Mouse (Mus musculus): Measurements from ENCODE around the gene Ctnnbl1. TPM values are rescaled to one million over a fixed set of nuclear protein-coding genes. Genes with fewer than 3 reads are reported as not detected.

Gene Ctnnbl1
- polyA plus RNA-seq, 1 experiment from 2014 or later = 96.0 TPM

DNA sequence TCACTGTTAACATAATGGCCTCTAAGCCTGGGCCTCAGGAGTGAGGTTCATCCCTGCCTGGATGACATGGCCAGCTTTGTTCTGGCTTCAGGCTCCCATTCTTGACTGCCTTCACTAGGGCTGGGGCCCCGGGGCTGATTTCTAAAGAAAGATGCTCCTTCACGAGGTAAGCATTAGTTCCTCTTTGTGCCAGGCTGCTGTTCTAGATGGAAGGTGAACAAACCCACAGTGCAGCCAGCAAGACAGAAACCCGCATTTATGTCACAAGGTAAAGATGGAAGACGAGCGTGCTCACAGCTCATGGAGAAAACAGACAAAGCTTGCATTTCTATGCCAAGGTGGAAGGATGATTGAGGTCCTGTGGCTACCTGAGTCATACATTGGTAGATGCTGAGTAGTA, 108.6 kb downstream of the Ctnnbl1 start:
- no peak overlapping the region for H3K27ac ChIP-seq (replicated peaks)
- H3K4me1 ChIP-seq = peaks cover 10% of the 10 kb centered on the region
- no peaks in the 10 kb centered on the region for H3K27me3 ChIP-seq (ENCODE audit: low read depth, poor library complexity, severe bottlenecking)
- no peaks in the 10 kb centered on the region for H3K36me3 ChIP-seq
- H3K4me3 ChIP-seq = no peak overlapping the region
- 89% methylated on average over 5 of the region's 5 CpGs for WGBS
- no peak for DNase-seq (ENCODE audit: low spot score)
- H3K9me3 ChIP-seq (replicated peaks) = no peaks in the 10 kb centered on the region

DNA sequence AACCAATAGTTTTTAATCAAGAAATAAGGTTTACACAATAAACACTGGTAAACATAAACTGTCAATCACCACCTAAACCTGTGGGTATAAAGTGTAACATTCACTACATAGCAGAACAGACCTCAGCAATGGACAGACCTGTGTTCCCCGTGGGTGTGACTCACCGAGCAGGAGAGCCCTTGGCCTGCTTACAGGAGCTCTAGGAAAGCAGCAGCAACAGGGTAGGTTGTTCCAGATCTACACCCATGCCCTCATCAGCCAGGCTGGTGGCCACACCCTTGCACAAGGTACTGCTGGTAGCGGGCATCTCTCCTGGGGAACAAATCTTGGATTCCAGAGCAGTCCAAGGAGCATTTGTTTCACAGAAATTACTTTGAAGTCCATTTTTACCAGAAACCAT, 115.9 kb downstream of the Ctnnbl1 start:
- Histone ChIP-seq H3K27ac (replicated peaks) (no peak overlapping the region), H3K4me3 (no peak overlapping the region), H3K36me3 (no peaks in the 10 kb centered on the region), H3K27me3 (ENCODE audit: low read depth, poor library complexity, severe bottlenecking) (no peaks in the 10 kb centered on the region), H3K9me3 (replicated peaks) (no peaks in the 10 kb centered on the region), H3K4me1 (peaks cover 6% of the 10 kb centered on the region; the same call in 1 of the 2 replicates)
- no peak for DNase-seq (ENCODE audit: low spot score)
- WGBS = 86% methylated on average over 3 of the region's 3 CpGs

DNA sequence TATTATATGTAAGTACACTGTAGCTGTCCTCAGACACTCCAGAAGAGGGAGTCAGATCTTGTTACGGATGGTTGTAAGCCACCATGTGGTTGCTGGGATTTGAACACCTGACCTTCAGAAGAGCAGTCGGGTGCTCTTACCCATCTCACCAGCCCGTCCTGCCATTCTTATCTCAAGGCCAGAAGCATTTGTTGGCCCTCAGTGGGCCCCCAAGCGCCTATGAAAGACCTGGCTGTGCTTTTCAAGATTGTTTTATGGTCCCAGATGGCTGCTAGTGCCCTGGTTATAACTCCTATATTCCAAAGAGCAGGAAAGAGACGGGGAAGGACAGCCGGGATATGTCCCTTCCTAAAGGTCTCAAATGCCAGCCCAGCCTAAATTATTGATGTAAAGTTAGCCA, 118.6 kb downstream of the Ctnnbl1 start:
- Histone ChIP-seq H3K27me3 (ENCODE audit: low read depth, poor library complexity, severe bottlenecking) (no peaks in the 10 kb centered on the region), H3K27ac (replicated peaks) (no peak overlapping the region)
- WGBS = 90% methylated on average over 6 of the region's 6 CpGs

DNA sequence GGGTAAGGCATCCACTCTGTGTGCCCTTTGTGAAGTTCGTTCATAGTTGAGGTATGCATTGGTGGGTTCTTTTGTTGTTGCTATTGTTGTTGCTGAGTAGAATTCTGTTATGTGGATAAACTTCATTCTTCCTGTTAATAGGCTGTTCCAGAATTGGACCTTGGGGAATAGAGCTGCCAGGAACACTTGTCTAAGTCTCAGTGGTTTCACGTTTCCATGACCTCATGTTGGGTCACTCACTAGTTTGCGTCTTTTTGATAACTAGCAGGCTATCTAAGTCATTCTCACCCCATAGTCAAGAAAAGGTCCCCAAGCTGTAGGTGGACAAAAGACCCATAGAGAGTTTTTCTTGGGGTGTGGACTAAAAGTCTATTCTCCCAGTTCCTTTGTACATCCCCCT, 120.3 kb downstream of the Ctnnbl1 start:
- peaks cover 6% of the 10 kb centered on the region; the same call in 1 of the 2 replicates for H3K4me1 ChIP-seq
- no peak for DNase-seq (ENCODE audit: low spot score)
- 87% methylated on average over 3 of the region's 3 CpGs for WGBS
- no peak overlapping the region for H3K27ac ChIP-seq (replicated peaks)
- no peaks in the 10 kb centered on the region for H3K27me3 ChIP-seq (ENCODE audit: low read depth, poor library complexity, severe bottlenecking)
- no peaks in the 10 kb centered on the region for H3K36me3 ChIP-seq
- no peaks in the 10 kb centered on the region for H3K9me3 ChIP-seq (replicated peaks)
- H3K4me3 ChIP-seq = no peak overlapping the region

More for the DNA sequence above, 118.6 kb downstream of the Ctnnbl1 start:
- DNase-seq (ENCODE audit: low spot score) = no peak
- no peaks in the 10 kb centered on the region for H3K9me3 ChIP-seq (replicated peaks)
- H3K36me3 ChIP-seq = no peaks in the 10 kb centered on the region
- no peak overlapping the region for H3K4me3 ChIP-seq
- H3K4me1 ChIP-seq = peaks cover 6% of the 10 kb centered on the region; the same call in 1 of the 2 replicates

DNA sequence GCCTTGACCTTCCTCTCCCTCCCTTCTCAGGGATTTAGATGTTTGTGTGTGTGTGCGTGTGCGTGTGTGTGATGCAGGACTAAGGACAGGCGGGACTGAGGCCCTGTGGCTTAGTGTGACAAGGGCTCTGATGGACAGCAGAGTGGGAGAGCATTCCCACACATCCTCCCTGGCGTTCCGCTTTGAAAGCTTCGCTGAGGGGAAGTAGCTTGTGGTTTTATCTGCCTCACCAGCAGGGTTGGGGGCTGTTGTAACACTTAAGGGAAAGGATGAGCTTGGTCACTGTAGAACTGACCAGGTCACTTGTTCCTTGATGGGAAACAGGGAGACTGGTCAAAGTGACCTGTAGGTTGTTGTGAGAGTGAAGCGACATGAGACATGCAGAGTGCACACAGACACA, 121.1 kb downstream of the Ctnnbl1 start:
- H3K27me3 ChIP-seq (ENCODE audit: low read depth, poor library complexity, severe bottlenecking) = no peaks in the 10 kb centered on the region
- H3K9me3 ChIP-seq (replicated peaks) = no peaks in the 10 kb centered on the region
- no peak overlapping the region for H3K4me3 ChIP-seq
- DNase-seq (ENCODE audit: low spot score) = no peak
- no peaks in the 10 kb centered on the region for H3K36me3 ChIP-seq
- WGBS = 89% methylated on average over 7 of the region's 7 CpGs
- H3K27ac ChIP-seq (replicated peaks) = no peak overlapping the region
- H3K4me1 ChIP-seq = peaks cover 6% of the 10 kb centered on the region; the same call in 1 of the 2 replicates

DNA sequence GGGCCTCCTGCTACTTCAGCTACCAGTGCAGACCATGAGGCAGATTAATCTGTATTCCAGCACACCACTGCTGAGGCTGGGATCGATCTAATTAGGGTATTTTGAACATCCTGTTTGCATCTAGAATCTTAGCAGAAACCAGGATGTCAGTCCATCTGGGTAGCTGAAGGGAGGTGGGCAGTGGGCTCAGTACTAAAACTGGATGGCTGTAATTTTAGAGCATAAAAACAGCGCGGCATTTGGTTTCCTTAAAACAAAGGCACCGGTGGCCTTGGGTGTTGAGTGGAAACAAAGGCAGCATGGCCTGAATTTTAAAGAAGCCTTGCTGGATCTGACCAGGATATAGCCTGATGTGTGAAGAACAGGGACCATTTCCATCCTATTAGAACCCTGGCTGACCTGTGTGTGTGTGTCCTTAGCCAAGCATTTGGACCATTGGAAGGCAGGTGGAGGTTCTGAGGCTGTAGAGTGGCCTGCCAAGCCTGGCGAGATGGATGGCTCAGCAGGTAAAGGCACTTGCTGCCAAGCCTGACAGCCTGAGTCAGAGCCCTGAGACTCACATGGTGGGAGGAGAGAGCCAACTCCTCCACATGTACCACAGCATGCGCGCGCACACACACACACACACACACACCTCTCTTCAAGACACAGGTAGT, 122.0 kb downstream of the Ctnnbl1 start:
- WGBS = 94% methylated on average over 8 of the region's 8 CpGs
- no peak for DNase-seq (ENCODE audit: low spot score)
- Histone ChIP-seq H3K36me3 (no peaks in the 10 kb centered on the region), H3K4me1 (peaks cover 6% of the 10 kb centered on the region; the same call in 1 of the 2 replicates), H3K9me3 (replicated peaks) (no peaks in the 10 kb centered on the region), H3K4me3 (no peak overlapping the region), H3K27me3 (ENCODE audit: low read depth, poor library complexity, severe bottlenecking) (no peaks in the 10 kb centered on the region), H3K27ac (replicated peaks) (0 out of 2 replicates have a peak overlapping the region, but pooled peaks have one; percentile 38)

DNA sequence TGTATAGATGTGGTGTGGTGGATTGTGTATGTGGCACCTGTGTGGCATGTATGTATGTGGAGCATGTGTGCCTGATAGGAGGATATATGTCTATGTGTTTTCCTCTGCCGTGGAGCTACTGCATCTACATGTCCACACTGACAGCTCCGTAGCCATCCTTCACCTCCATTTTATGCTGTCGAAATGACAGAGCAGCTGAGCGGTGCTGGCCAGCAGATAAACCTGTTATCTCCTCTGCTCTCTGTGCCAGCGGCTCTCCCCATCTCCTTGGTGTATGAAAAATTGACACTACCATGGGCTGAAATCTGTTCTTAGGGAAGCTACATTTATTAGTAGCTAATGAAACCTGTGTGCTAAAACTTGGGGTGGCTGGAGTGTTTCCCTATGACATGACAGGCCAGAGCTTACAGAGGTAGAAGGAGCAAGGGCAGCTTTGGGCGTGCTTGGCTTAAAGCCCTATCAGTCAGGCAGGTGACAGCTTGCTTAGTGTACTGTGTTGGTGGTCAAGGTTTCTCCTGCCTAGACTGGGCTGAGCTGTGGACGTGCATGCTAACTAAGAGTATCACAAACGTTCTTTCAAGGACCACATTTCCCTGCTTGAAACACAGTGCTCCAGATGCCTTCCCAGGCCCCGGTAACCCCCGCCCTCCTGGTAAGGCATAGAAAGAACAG, 124.2 kb downstream of the Ctnnbl1 start:
- 85% methylated on average over 10 of the region's 10 CpGs for WGBS
- H3K4me1 ChIP-seq = peaks cover 3% of the 10 kb centered on the region; the same call in 1 of the 2 replicates
- H3K9me3 ChIP-seq (replicated peaks) = no peaks in the 10 kb centered on the region
- H3K4me3 ChIP-seq = no peak overlapping the region
- no peaks in the 10 kb centered on the region for H3K27me3 ChIP-seq (ENCODE audit: low read depth, poor library complexity, severe bottlenecking)
- DNase-seq (ENCODE audit: low spot score) = no peak
- H3K27ac ChIP-seq (replicated peaks) = no peak overlapping the region
- no peaks in the 10 kb centered on the region for H3K36me3 ChIP-seq

DNA sequence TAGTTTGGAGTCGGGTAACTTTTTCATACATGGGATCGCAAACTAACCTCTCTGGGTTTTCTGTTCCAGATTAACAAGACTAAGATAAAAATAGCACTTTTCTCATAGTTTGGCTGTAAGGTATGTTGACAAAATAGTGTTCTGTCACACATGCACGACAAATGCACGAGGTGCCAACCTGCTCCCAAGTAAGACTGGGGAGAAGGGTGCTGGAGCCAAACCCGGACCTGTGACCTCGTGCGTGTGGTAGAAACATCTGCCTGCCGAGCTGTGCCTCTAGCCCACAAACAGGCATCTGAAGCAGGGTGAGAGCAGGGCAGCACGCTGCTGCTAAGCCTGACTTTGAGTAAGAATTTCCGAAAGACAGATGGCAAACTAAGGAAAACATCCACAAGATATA, 125.1 kb downstream of the Ctnnbl1 start:
- no peaks in the 10 kb centered on the region for H3K27me3 ChIP-seq (ENCODE audit: low read depth, poor library complexity, severe bottlenecking)
- H3K27ac ChIP-seq (replicated peaks) = no peak overlapping the region
- DNase-seq (ENCODE audit: low spot score) = no peak
- H3K9me3 ChIP-seq (replicated peaks) = no peaks in the 10 kb centered on the region
- 91% methylated on average over 10 of the region's 10 CpGs for WGBS
- no peaks in the 10 kb centered on the region for H3K36me3 ChIP-seq
- H3K4me1 ChIP-seq = no peaks in the 10 kb centered on the region
- H3K4me3 ChIP-seq = no peak overlapping the region

DNA sequence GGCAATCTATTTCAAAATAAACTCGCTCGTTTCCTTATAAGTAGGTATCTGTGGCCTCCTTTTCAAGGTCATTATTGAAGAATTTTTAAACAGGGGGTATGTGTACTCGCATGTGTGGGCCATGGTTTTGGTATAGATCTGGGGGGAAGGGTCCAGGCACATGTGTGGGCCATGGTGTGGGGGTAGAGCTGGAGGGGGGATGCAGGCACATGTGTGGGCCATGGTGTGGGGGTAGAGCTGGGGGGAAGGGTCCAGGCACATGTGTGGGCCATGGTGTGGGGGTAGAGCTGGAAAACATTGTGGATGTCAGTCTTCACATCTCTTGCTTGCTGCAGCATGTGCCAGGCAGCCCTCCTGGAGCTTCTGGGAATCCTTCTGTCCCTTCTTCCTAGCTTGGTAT, 129.9 kb downstream of the Ctnnbl1 start:
- Histone ChIP-seq H3K36me3 (peaks cover 13% of the 10 kb centered on the region), H3K27me3 (ENCODE audit: low read depth, poor library complexity, severe bottlenecking) (no peaks in the 10 kb centered on the region), H3K27ac (replicated peaks) (no peak overlapping the region), H3K4me1 (no peaks in the 10 kb centered on the region), H3K4me3 (no peak overlapping the region), H3K9me3 (replicated peaks) (no peaks in the 10 kb centered on the region)
- WGBS = 91% methylated on average over 3 of the region's 3 CpGs
- no peak for DNase-seq (ENCODE audit: low spot score)

DNA sequence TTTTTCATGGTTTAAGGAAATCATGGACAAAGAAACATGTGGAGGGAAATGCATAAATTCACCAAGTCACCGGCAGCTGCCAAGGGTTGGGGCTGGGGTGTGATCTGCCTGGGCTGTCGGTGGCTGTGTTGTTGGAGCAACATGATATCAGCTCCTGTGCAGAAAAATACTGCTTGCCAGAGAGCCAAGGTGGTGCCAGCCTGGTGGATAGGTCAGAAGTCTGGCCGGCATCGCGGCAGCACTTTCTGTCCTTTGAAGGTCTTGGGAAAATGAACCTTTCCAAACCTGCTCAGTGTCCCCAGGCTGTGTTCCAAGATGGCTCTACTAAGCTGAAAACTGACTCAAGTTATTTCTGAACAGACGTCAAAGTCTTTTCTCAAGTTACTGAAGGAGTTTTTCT, 133.0 kb downstream of the Ctnnbl1 start:
- no peaks in the 10 kb centered on the region for H3K9me3 ChIP-seq (replicated peaks)
- 93% methylated on average over 6 of the region's 6 CpGs for WGBS
- peaks cover 25% of the 10 kb centered on the region for H3K36me3 ChIP-seq
- H3K27ac ChIP-seq (replicated peaks) = no peak overlapping the region
- no peak overlapping the region for H3K4me3 ChIP-seq
- DNase-seq (ENCODE audit: low spot score) = no peak
- H3K27me3 ChIP-seq (ENCODE audit: low read depth, poor library complexity, severe bottlenecking) = no peaks in the 10 kb centered on the region
- H3K4me1 ChIP-seq = no peaks in the 10 kb centered on the region

DNA sequence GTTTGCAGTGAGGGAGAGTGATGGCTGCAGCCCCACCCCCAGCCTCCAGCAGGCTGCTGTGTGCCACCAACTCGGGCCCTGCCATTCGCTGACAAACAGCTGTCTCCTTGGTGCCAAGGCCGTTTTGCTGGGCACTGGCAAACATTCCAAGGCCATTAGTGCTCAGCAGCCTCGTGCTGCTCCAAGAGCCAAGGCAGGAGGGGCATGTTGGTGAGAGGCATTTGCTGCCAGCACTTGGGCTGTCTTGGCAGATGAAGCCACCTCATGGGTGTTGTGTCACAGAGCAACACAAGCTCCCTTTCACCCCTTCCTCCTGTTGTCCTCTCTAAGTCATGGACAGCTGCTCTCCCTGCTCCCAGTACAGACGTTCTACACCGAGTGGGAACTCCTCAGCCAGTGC, 136.0 kb downstream of the Ctnnbl1 start:
- DNase-seq (ENCODE audit: low spot score) = no peak
- Histone ChIP-seq H3K27ac (replicated peaks) (no peak overlapping the region), H3K9me3 (replicated peaks) (no peaks in the 10 kb centered on the region), H3K4me3 (no peak overlapping the region), H3K27me3 (ENCODE audit: low read depth, poor library complexity, severe bottlenecking) (no peaks in the 10 kb centered on the region), H3K4me1 (no peaks in the 10 kb centered on the region), H3K36me3 (peaks cover 33% of the 10 kb centered on the region)
- 83% methylated on average over 6 of the region's 6 CpGs for WGBS

DNA sequence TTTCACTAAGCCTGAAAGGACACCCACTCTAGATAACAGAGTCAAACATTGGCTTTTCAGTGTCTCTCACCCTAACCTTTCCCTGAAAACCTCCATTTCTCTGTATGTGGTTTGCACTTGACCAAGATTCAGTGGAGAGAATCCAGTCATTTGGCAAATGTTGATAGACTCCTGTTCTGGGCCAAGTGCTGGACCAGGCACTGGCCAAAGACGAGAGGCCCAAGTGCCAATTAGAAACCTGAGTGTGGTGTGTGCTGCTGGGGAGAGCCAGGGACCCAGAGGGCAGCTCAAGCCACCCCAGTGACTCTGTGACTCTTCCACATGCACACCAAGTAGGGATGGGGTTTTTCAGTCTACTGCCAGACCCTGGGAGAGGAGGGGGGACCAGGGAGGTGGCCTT, 136.5 kb downstream of the Ctnnbl1 start:
- H3K36me3 ChIP-seq = peaks cover 33% of the 10 kb centered on the region
- no peaks in the 10 kb centered on the region for H3K9me3 ChIP-seq (replicated peaks)
- H3K27ac ChIP-seq (replicated peaks) = no peak overlapping the region
- no peaks in the 10 kb centered on the region for H3K27me3 ChIP-seq (ENCODE audit: low read depth, poor library complexity, severe bottlenecking)
- DNase-seq (ENCODE audit: low spot score) = no peak
- no peaks in the 10 kb centered on the region for H3K4me1 ChIP-seq
- H3K4me3 ChIP-seq = no peak overlapping the region
- 88% methylated on average over 1 of the region's 1 CpGs for WGBS

DNA sequence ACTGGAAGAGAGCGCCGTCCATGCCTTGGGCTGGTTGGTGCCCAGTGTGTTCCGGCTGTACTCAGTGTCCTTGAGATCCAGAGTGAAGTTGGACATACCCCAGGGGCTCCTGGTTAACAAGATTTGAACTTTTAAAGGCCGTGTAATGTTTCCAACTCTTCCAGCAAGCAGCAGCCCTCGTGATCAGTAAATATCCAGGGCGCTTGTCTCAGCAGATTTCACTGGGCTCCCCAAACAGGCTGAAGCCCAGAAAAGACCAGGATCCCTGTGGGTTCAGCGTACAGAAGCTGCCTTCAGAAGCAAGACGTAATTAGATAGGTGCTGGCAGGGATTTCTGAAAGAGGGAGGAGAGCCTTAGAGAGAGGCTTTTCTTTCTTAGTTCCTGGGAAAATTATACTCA, 137.9 kb downstream of the Ctnnbl1 start:
- no peak overlapping the region for H3K27ac ChIP-seq (replicated peaks)
- no peak for DNase-seq (ENCODE audit: low spot score)
- H3K4me1 ChIP-seq = no peaks in the 10 kb centered on the region
- no peaks in the 10 kb centered on the region for H3K9me3 ChIP-seq (replicated peaks)
- H3K27me3 ChIP-seq (ENCODE audit: low read depth, poor library complexity, severe bottlenecking) = no peaks in the 10 kb centered on the region
- peaks cover 33% of the 10 kb centered on the region for H3K36me3 ChIP-seq
- no peak overlapping the region for H3K4me3 ChIP-seq
- 78% methylated on average over 8 of the region's 8 CpGs for WGBS
